Mouse (Mus musculus) hindbrain, embryonic 14.5 days (tissue): ENCODE data around the gene Zfp239. TPM values are rescaled to one million over a fixed set of nuclear protein-coding genes. Genes with fewer than 3 reads are reported as not detected.

ENCODE experiments used
- ATAC-seq: fragments of 200-750 bp; cut with Nextera tagmentation; 2 replicates; pipeline ENCODE4 v1.8.0; 2017; ENCODE audit warnings: moderate number of reproducible peaks, mild to moderate bottlenecking, moderate TSS enrichment, moderate library complexity; ENCODE audit not compliant: low FRiP score
- DNase-seq: peaks from one replicate; pipeline ENCODE4 v3.0.0-alpha.2; 2015; ENCODE audit warnings: low spot score
- H3K27ac ChIP-seq: fragments of 300-500 bp; sonication (generic); 2 replicates; pipeline ENCODE4 v1.5.1; 2014; ENCODE audit warnings: mild to moderate bottlenecking, moderate library complexity
- H3K27me3 ChIP-seq: fragments of 300-500 bp; sonication (generic); 2 replicates; pipeline ENCODE4 v1.6.1; 2014; ENCODE audit warnings: mild to moderate bottlenecking, low read length, mixed read lengths; ENCODE audit not compliant: control insufficient read depth, insufficient read depth
- H3K36me3 ChIP-seq: fragments of 300-500 bp; sonication (generic); replicated peaks from 2 replicates; pipeline ENCODE4 v1.6.1; 2014; ENCODE audit not compliant: control insufficient read depth, insufficient read depth
- H3K4me1 ChIP-seq: fragments of 300-500 bp; sonication (generic); replicated peaks from 2 replicates; pipeline ENCODE4 v1.6.1; 2014; ENCODE audit warnings: antibody characterized with exemption, low read length, mixed read lengths; ENCODE audit not compliant: control insufficient read depth, insufficient read depth
- H3K4me2 ChIP-seq: fragments of 300-500 bp; sonication (generic); replicated peaks from 2 replicates; pipeline ENCODE4 v1.6.1; 2014; ENCODE audit warnings: mild to moderate bottlenecking, moderate library complexity
- H3K4me3 ChIP-seq: fragments of 300-500 bp; sonication (generic); replicated peaks from 2 replicates; pipeline ENCODE4 v1.5.1; 2014; ENCODE audit warnings: mild to moderate bottlenecking, low read length
- H3K9ac ChIP-seq: fragments of 300-500 bp; sonication (generic); 2 replicates; pipeline ENCODE4 v1.6.1; 2014
- H3K9me3 ChIP-seq: fragments of 300-500 bp; sonication (generic); 2 replicates; pipeline ENCODE4 v1.6.1; 2016; ENCODE audit warnings: low read length; ENCODE audit not compliant: control insufficient read depth
- WGBS: fragments of 180-500 bp; shearing (Covaris S2); extraction: QIAGEN DNeasy Blood & Tissue Kit; methylation state at CpG from one replicate; pipeline ENCODE4 v1.1.7; 2014; 5-methylcytosine and 5-hydroxymethylcytosine counted together
- polyA plus RNA-seq: library from polyadenylated mRNA; unstranded; fragments of >200 nt; fragmentation: Nextera tagmentation; extraction: Ambion mirVana; gene quantifications from 2 replicates; pipeline ENCODE4 v1.2.1, GENCODE M21; 2014

Gene Zfp239
- polyA plus RNA-seq, 1 experiment from 2014 or later: 14.8 TPM

DNA sequence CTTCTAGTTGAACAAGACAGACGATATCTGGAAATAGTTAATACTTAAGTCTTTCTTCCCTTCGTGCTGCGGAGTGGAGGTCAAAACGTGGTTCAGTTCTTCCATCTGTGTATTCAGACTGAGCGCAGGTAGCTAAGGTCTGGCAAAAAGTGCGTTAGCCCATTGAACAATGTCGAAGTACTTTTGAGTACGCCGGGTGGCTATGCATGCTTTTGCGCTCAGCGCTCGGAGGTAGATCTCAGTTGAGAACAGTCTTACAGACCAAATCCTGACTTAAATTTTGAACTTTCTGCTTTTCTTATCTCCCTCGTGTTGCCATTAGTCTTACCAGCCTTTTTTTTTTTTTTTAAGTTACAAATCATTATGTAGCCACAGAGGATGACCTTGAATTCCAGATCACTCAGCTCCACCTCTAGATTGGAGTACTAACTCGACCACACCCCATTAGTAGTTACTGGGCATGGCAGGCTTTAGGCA, 46.6 kb downstream of the Zfp239 start:
- no peak for DNase-seq
- no peak for ATAC-seq
- Histone ChIP-seq H3K27me3 (no peaks in the 10 kb centered on the region), H3K9ac (peak overlapping the region; percentile 77), H3K4me2 (peak overlapping the region; percentile 99), H3K27ac (no peak overlapping the region), H3K4me1 (peaks cover 25% of the 10 kb centered on the region), H3K9me3 (no peaks in the 10 kb centered on the region), H3K36me3 (no peaks in the 10 kb centered on the region), H3K4me3 (peak overlapping the region; percentile 74)
- WGBS: 1% methylated on average over 14 of the region's 14 CpGs

DNA sequence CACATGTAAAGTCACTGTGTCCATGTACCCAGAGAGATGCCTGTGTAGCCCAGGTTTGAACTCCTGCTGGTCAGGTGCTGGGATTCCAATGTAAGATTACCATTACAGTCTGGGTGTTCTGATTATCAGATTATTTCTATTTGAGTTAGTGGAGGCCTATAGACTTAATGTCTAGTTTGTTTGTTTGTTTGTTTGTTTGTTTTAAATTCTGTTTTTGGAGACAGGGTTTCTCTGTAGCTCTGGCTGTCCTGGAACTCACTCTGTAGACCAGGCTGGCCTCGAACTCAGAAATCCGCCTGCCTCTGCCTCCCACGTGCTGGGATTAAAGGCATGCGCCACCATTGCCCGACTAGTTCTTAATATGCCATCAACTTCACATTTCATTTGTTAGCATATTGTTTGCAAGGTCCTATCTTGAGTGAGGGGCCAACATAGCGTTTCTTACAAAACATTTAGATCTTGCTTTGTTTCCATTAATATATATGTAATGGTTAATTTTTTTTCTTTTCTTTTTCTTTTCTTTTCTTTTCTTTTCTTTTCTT, 48.3 kb downstream of the Zfp239 start:
- no peak overlapping the region for H3K27ac ChIP-seq
- no peak overlapping the region for H3K4me3 ChIP-seq
- DNase-seq (no peak), ATAC-seq (no peak)
- no peaks in the 10 kb centered on the region for H3K9me3 ChIP-seq
- H3K4me1 ChIP-seq: peaks cover 25% of the 10 kb centered on the region
- no peak overlapping the region for H3K9ac ChIP-seq
- no peaks in the 10 kb centered on the region for H3K27me3 ChIP-seq
- H3K36me3 ChIP-seq: no peaks in the 10 kb centered on the region
- 85% methylated on average over 6 of the region's 6 CpGs for WGBS
- no peak overlapping the region for H3K4me2 ChIP-seq

DNA sequence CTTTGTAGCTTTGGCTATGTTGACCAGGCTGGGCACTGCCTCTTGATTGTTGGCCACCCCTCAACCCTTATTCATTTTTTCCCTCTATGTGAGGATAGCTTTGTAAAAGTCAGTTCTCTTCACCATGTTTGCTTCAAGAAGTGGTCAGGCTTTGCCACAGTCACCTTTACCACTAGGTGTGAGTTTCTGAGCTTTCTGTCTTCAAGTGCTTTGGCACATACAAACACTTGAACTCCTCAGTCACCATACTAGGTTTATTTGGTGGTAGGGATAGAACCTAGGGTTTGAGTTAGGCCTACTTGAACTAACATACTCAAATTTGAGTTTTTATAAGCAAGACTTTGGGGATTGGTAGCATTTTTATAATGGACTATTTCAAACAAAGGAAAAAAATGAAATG, 52.6 kb downstream of the Zfp239 start:
- Histone ChIP-seq H3K36me3 (0 out of 2 replicates have a peak, but pooled peaks cover 4% of the 10 kb centered on the region), H3K9ac (no peak overlapping the region), H3K27ac (no peak overlapping the region), H3K27me3 (no peaks in the 10 kb centered on the region), H3K4me3 (no peak overlapping the region), H3K4me2 (no peak overlapping the region), H3K4me1 (peaks cover 21% of the 10 kb centered on the region), H3K9me3 (no peaks in the 10 kb centered on the region)
- no peak for DNase-seq
- no peak for ATAC-seq

DNA sequence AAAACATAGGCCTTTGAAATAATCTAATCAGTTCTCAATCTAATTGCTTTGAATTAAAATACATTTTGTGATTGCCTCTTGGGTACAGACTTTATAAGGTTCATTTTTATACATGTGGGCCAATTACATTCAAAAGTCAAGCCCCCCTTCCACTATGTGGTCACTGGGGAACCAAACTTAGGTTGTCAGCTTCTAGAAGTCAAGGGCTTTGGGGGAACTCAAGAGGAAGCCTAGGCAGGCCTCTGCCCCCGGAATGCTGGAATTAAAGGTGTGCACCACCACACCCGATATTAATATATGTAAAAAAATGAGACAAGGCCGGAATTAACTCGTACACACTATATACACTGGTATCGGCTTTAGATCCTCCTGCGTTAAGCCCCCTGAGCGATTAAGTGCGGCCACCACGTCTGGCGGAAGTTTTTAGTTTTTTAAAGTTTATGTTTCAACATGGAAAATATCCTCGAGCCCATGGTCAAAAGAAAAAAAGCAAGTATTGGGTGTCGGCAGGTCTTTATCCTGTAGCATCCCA, 54.4 kb downstream of the Zfp239 start:
- DNase-seq (no peak), ATAC-seq (no peak)
- 1% methylated on average over 12 of the region's 12 CpGs for WGBS
- Histone ChIP-seq H3K9ac (peak overlapping the region; percentile 66), H3K4me1 (peaks cover 21% of the 10 kb centered on the region), H3K9me3 (no peaks in the 10 kb centered on the region), H3K27ac (peak overlapping the region; percentile 72; the same call in 1 of the 2 replicates), H3K27me3 (no peaks in the 10 kb centered on the region), H3K36me3 (0 out of 2 replicates have a peak, but pooled peaks cover 6% of the 10 kb centered on the region), H3K4me2 (peak overlapping the region; percentile 81), H3K4me3 (peak overlapping the region; percentile 48)

DNA sequence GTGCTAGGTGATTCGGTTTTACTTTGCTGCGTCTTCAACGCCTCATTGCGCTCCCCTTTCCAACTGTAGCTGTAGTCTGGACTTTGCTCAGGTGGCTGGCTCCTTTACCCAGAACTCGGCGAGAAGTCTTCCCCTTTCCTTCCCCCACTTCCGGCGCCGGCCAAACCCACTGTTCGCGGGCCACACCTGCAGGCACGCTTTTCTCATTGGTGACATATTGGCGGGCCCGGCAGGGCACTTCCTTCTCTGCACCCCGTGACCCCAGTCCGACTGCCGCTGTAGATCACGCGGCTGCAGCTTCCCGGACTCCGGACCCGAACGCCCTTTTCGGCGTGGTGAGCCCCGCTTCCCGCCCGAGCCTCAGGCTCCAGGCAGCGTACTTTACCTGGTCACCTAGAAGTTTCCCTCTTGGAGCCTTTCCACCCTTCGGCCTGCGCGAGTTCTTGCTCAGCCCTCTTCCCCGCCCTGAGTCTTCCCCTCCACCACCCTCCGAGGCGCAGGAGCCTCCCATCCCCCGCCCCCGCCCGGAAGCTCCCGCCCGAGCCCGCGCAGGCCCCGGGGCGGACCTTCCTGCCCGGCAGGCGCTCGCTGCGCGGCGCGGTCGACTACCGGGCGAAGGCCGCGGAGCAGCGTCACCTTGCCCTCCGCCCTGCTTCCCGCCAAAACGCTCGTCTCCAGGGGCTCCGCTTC, 55.0 kb downstream of the Zfp239 start:
- Histone ChIP-seq H3K9me3 (no peaks in the 10 kb centered on the region), H3K4me1 (peaks cover 19% of the 10 kb centered on the region), H3K36me3 (peaks cover 11% of the 10 kb centered on the region; the same call in 1 of the 2 replicates), H3K27me3 (no peaks in the 10 kb centered on the region), H3K9ac (peak overlapping the region; percentile 66), H3K27ac (peak overlapping the region; percentile 72), H3K4me2 (peak overlapping the region; percentile 81), H3K4me3 (peak overlapping the region; percentile 48)
- ATAC-seq (peak; percentile 84), DNase-seq (peak; percentile 56)
- under 1% methylated on average over 62 of the region's 62 CpGs for WGBS

DNA sequence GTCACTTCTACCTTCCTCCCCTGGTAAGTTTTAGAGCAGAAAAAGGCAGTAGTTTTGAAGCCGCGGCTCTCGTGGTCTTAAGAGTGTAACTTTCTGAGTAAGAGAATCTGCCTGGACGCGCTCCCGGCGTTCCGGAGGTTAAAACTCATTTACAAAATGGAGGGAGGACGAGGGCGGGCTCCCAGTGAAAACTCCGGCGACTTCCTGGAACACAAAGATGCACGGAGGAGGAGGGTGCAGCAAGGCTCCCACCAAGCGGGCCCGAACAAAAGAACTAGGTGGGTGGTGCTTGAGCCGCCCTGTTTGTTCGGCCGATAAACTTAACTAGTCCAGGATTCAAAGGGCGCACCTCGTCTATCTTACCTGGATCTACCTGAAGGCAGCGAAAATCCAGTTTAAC, 55.7 kb downstream of the Zfp239 start:
- H3K4me2 ChIP-seq: peak overlapping the region; percentile 81
- no peak for ATAC-seq

DNA sequence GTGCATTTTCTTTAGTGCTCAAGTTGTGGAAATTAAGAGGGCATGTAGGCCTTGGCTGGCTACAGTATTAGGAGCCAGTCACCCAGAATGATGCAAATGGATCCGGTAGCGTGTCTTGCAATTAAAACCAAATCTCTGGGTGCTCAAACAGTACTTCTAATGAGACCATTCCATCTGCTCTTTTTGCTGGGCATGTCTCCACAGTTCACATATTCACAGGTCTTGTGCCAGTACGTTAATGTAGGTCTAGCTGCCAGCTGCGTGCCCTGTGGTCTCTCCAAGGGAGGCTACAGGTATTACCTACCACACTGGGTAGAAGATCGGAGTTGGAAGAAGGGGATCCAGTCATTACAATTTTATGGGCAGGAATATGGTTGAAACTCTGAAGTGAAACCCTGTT, 56.1 kb downstream of the Zfp239 start:
- peaks cover 19% of the 10 kb centered on the region for H3K4me1 ChIP-seq
- no peak for DNase-seq
- WGBS: 29% methylated on average over 5 of the region's 5 CpGs
- peak overlapping the region; percentile 66 for H3K9ac ChIP-seq
- H3K9me3 ChIP-seq: no peaks in the 10 kb centered on the region
- no peaks in the 10 kb centered on the region for H3K27me3 ChIP-seq
- H3K36me3 ChIP-seq: peaks cover 11% of the 10 kb centered on the region; the same call in 1 of the 2 replicates
- H3K27ac ChIP-seq: peak overlapping the region; percentile 72; the same call in 1 of the 2 replicates
- H3K4me2 ChIP-seq: peak overlapping the region; percentile 81
- ATAC-seq: no peak
- H3K4me3 ChIP-seq: peak overlapping the region; percentile 48

More for the DNA sequence above, 55.7 kb downstream of the Zfp239 start:
- DNase-seq: peak; percentile 63
- peak overlapping the region; percentile 72 for H3K27ac ChIP-seq
- H3K9me3 ChIP-seq: no peaks in the 10 kb centered on the region
- H3K4me1 ChIP-seq: peaks cover 19% of the 10 kb centered on the region
- no peaks in the 10 kb centered on the region for H3K27me3 ChIP-seq
- peak overlapping the region; percentile 66 for H3K9ac ChIP-seq
- H3K4me3 ChIP-seq: peak overlapping the region; percentile 48
- peaks cover 11% of the 10 kb centered on the region; the same call in 1 of the 2 replicates for H3K36me3 ChIP-seq
- 2% methylated on average over 21 of the region's 21 CpGs for WGBS

DNA sequence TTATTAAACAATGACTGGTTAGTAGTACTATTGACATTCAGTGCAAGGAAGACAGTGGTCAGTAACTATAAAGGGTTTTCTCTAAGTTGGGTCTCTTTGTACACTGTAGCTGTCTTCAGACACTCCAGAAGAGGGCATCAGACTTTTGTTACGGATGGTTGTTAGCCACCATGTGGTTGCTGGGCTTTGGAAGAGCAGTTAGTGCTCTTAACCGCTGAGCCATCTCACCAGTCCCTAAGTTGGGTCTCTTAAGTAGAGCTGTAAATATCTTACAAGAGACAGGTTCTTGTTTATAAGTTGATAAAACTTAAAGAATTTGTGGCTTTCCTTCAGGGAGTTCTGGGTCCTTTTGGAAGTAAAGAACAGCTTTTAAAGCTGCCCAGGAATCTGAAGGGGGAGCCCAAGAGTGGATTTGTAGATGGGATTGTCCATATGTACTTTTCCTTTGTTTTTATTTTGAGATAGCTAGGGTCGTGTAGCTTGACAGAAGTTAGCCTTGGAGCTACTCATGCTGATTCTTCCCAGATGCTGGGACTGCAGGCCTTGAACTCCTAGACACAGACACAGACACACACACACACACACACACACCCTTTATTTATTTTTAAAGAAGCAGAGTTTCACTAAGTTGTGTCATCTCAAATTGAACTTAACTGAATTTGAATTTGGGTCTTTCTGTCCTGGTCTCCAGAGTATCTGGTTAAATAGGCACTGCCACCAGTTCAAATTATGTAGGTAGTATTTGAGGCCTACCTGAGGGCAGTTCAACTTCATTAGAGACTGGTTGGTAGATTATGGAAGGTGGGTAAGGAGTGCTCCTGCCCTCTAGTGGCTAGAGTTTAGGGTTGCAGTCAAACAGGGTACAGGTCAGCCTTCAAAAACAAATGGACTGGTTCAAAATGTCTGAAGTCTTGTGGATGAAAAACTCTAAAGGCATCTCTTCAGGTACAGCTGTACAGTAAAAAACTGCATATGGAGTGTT, 59.0 kb downstream of the Zfp239 start:
- peaks cover 16% of the 10 kb centered on the region; the same call in 1 of the 2 replicates for H3K36me3 ChIP-seq
- no peak overlapping the region for H3K27ac ChIP-seq
- H3K27me3 ChIP-seq: no peaks in the 10 kb centered on the region
- no peak overlapping the region for H3K9ac ChIP-seq
- WGBS: 60% methylated on average over 3 of the region's 3 CpGs
- H3K4me3 ChIP-seq: no peak overlapping the region
- peaks cover 17% of the 10 kb centered on the region for H3K4me1 ChIP-seq
- peak; percentile 54 for DNase-seq
- no peak overlapping the region for H3K4me2 ChIP-seq
- no peaks in the 10 kb centered on the region for H3K9me3 ChIP-seq
- ATAC-seq: no peak
